Mouse (Mus musculus) heart, adult 2 months (tissue): ENCODE measurements around the gene Adamts4.

ENCODE experiments used
- CTCF ChIP-seq: fragments of 200-600 bp; IDR thresholded peaks from 2 replicates; pipeline ENCODE4 v1.8.1; 2022; ENCODE audit warnings: antibody characterized with exemption, mild to moderate bottlenecking, moderate library complexity
- EP300 ChIP-seq: fragments of 200-500 bp; IDR thresholded peaks from 2 replicates; pipeline ENCODE4 v1.6.1; 2011; ENCODE audit warnings: low read depth, low read length, control low read depth; ENCODE audit not compliant: insufficient read depth
- POLR2A ChIP-seq: fragments of 200-500 bp; IDR thresholded peaks from 2 replicates; pipeline ENCODE4 v1.6.1; 2011; ENCODE audit warnings: mild to moderate bottlenecking, low read depth, low read length, control low read depth; ENCODE audit not compliant: insufficient read depth

DNA sequence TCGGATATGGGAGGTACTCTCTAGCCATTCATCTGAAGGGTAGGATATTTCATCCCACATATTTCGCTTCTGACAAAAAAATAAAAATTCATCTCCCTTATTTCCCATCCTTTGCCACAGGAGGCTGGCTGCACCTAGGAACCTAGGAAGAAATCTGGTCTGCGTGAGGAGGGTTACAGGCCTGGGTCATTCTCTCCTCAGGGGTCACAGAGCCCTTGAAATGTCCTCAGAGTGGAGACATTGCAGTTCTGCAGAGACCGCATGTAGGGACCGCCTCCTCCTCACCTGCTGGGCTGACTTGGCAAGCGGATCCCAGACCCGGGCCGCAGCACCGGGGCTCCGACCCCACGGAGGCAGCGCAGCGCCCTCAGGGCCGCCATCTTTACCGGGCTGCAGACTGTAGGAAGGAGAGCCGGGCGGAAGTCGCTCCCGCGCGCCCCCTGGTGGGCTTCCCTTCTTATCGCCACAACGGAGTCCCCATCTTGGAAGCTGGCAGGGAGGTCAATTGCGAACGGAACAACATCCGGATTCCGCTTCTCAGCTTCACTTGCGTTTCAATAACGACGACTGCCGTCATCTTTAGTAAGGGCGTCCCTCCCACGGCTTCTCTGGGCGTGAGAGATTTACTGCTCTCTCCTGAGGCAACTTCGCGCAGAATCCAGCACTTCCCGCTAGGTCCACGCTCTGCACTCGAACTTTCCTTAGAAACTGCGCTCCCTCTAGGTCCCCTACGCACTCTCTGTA, 3.3 kb upstream of the Adamts4 start:
- TF ChIP-seq CTCF (peak; percentile 97; the same call in 1 of the 2 replicates), EP300 (peak; percentile 88), POLR2A (peak; percentile 95)
